Mouse (Mus musculus) kidney, adult 2 months (tissue): ENCODE results near the gene Tub. TPM values are rescaled to one million over a fixed set of nuclear protein-coding genes. Genes with fewer than 3 reads are reported as not detected.
A peak's percentile ranks its signal among the peaks of the same experiment; 100 is the strongest.

Experiments used
- DNase-seq: peaks from one replicate; pipeline ENCODE4 v3.0.0; 2021
- H3K27ac ChIP-seq: fragments of 200-500 bp; 2 replicates; pipeline ENCODE4 v1.5.1; 2012; ENCODE audit warnings: low read depth, low read length, control low read depth, inconsistent platforms; ENCODE audit not compliant: insufficient read depth
- H3K27me3 ChIP-seq: fragments of 200-500 bp; replicated peaks from 2 replicates; pipeline ENCODE4 v1.6.1; 2012; ENCODE audit warnings: mild to moderate bottlenecking, moderate library complexity, low read length, inconsistent platforms; ENCODE audit not compliant: control insufficient read depth, insufficient read depth
- H3K36me3 ChIP-seq: fragments of 200-500 bp; 2 replicates; pipeline ENCODE4 v1.6.1; 2012; ENCODE audit warnings: mild to moderate bottlenecking, moderate library complexity, low read length, inconsistent platforms; ENCODE audit not compliant: control insufficient read depth, insufficient read depth
- H3K4me1 ChIP-seq: fragments of 200-500 bp; 2 replicates; pipeline ENCODE4 v1.6.1; 2011; ENCODE audit warnings: low read length; ENCODE audit not compliant: control insufficient read depth, insufficient read depth
- H3K4me3 ChIP-seq: fragments of 200-500 bp; 2 replicates; pipeline ENCODE4 v1.5.1; 2011; ENCODE audit warnings: mild to moderate bottlenecking, low read depth, low read length, control low read depth; ENCODE audit not compliant: insufficient read depth
- CTCF ChIP-seq: fragments of 200-500 bp; conservative IDR thresholded peaks from 2 replicates; pipeline ENCODE4 v1.5.1; 2011; ENCODE audit warnings: low read depth, mild to moderate bottlenecking, control low read depth, low read length, moderate library complexity, mixed read lengths; ENCODE audit not compliant: insufficient read depth, insufficient read length
- POLR2A ChIP-seq: fragments of 200-500 bp; IDR thresholded peaks from one replicate; pipeline ENCODE4 v1.6.1; 2011; ENCODE audit warnings: low read depth, low read length, control low read depth
- WGBS: fragments of 180-500 bp; shearing (Covaris S2); methylation state at CpG from one replicate; pipeline ENCODE4 v1.1.7; 2018; 5-methylcytosine and 5-hydroxymethylcytosine counted together
- polyA plus RNA-seq: library from polyadenylated mRNA; depleted of rRNA; stranded (reverse); fragments of >200 nt; gene quantifications from 2 replicates; pipeline ENCODE4 v1.2.3, GENCODE M21; 2012

Tub gene
- polyA plus RNA-seq, 1 experiment, result 0.52 TPM

- no peak for DNase-seq
- TF ChIP-seq CTCF, result no peak
- TF ChIP-seq POLR2A, result no peak
- H3K27me3 ChIP-seq, result no peaks in the 10 kb centered on the region
- no peaks in the 10 kb centered on the region for H3K4me1 ChIP-seq
- WGBS, result 84% methylated on average over 3 of the region's 3 CpGs
- H3K36me3 ChIP-seq, result no peaks in the 10 kb centered on the region
- H3K4me3 ChIP-seq, result no peak overlapping the region
- no peak overlapping the region for H3K27ac ChIP-seq
These were observed 36.0 kb downstream of the Tub start for GRCm38 (mm10) chr7:108985934-108986708.

GRCm38 (mm10) chr7:108991207-108991606 lies 41.1 kb downstream of the Tub start:
- Histone ChIP-seq H3K4me3 (no peak overlapping the region), H3K36me3 (no peaks in the 10 kb centered on the region), H3K27ac (no peak overlapping the region), H3K27me3 (no peaks in the 10 kb centered on the region), H3K4me1 (no peaks in the 10 kb centered on the region)
- DNase-seq, result no peak
- TF ChIP-seq CTCF (no peak), POLR2A (no peak)
- 81% methylated on average over 9 of the region's 9 CpGs for WGBS

DNA sequence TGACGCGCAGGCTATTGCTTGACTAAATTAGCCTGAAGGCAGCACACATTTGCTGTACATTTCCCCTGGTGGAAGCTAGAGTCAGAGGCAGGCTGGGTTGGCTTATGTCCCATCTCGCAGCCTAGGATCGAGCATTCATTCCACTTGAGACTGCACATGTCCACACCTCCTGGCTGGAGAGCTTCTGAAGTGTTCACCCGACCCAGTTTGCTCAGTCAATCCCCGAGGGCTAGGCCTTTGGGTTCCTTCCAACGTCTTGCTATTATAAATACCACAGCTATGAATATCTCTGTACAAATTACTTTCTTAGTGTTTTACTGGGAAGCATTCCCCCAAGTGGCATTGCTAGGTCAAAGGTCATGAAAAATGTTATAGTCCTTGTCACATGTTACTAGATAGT lies 43.1 kb downstream of the Tub start:
- TF ChIP-seq CTCF (no peak), POLR2A (no peak)
- no peaks in the 10 kb centered on the region for H3K36me3 ChIP-seq
- 63% methylated on average over 7 of the region's 7 CpGs for WGBS
- no peak overlapping the region for H3K27ac ChIP-seq
- no peaks in the 10 kb centered on the region for H3K27me3 ChIP-seq
- no peaks in the 10 kb centered on the region for H3K4me1 ChIP-seq
- DNase-seq, result peak; percentile 35
- no peak overlapping the region for H3K4me3 ChIP-seq

DNA sequence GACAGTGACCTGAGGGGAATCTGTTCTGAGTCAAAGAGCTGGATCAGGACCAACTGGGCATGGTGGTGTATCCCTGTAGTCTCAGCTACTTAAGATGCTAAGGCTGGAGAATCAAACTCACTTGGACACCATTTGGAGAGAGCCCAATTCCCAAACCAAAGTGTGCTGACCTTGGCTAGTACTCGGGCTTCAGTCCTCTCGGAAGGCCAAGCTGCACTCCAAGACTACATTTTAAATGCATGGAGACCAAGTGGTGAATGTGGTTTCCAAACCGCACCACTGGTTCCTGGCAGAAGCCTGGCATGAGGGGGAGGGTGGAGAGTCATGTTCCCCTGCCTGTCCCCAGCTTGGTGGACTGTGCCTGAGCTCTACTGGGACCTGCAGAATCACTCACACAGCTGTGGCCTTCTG lies 43.7 kb downstream of the Tub start:
- Histone ChIP-seq H3K27me3 (no peaks in the 10 kb centered on the region), H3K4me1 (no peaks in the 10 kb centered on the region), H3K36me3 (no peaks in the 10 kb centered on the region), H3K27ac (no peak overlapping the region), H3K4me3 (no peak overlapping the region)
- TF ChIP-seq CTCF, result no peak
- no peak for TF ChIP-seq POLR2A
- DNase-seq, result no peak
- 62% methylated on average over 3 of the region's 3 CpGs for WGBS

GRCm38 (mm10) chr7:108996156-108996555 lies 46.0 kb downstream of the Tub start:
- Histone ChIP-seq H3K27ac (no peak overlapping the region), H3K4me3 (no peak overlapping the region), H3K27me3 (no peaks in the 10 kb centered on the region), H3K4me1 (no peaks in the 10 kb centered on the region), H3K36me3 (no peaks in the 10 kb centered on the region)
- TF ChIP-seq CTCF, result no peak
- TF ChIP-seq POLR2A, result no peak
- 70% methylated on average over 6 of the region's 6 CpGs for WGBS
- DNase-seq, result no peak

- DNase-seq, result peak; percentile 15
- Histone ChIP-seq H3K4me3 (no peak overlapping the region), H3K4me1 (no peaks in the 10 kb centered on the region), H3K36me3 (no peaks in the 10 kb centered on the region), H3K27me3 (no peaks in the 10 kb centered on the region), H3K27ac (no peak overlapping the region)
- WGBS, result 54% methylated on average over 4 of the region's 4 CpGs
- no peak for TF ChIP-seq POLR2A
- TF ChIP-seq CTCF, result no peak
These were observed 50.3 kb downstream of the Tub start for GRCm38 (mm10) chr7:109000315-109000954.

DNA sequence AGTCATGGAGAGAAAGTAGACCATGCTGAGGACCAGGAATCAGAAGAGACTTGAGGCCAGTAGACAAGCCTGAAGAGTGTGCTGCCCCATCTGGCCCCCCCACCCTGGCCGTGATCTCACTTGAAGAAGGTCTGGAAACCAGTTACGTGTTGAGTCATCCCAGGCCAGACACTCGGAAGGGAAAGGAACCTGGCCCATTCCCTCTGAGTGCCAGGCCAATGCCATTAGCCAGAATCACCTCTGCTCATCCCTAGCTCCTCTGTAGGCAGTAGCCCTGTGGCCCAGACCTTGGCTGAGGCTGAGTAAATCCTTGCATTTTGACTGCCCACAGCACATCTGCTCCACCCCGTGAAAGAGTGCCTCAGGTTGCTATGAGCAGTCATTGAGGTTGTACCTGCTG lies 51.8 kb downstream of the Tub start:
- WGBS, result 75% methylated on average over 4 of the region's 4 CpGs
- no peak for DNase-seq
- H3K27me3 ChIP-seq, result no peaks in the 10 kb centered on the region
- no peaks in the 10 kb centered on the region for H3K36me3 ChIP-seq
- TF ChIP-seq CTCF, result no peak
- no peak for TF ChIP-seq POLR2A
- no peaks in the 10 kb centered on the region for H3K4me1 ChIP-seq
- no peak overlapping the region for H3K27ac ChIP-seq
- H3K4me3 ChIP-seq, result no peak overlapping the region
